19 mouse cellular contexts compared by ENCODE assay signal in genomic region chr5:103418009-103418408, GRCm38 (mm10). TPM values are rescaled to one million over a fixed set of nuclear protein-coding genes. Genes with fewer than 3 reads are reported as not detected.
DNase-seq lines count a peak whose midpoint lies in the region; ATAC-seq and TF ChIP-seq lines count a peak whose summit lies in the region.
"Had no signal": no experiment of that assay in that cellular context is flagged by ENCODE, and none has a peak within 500 bp of the region (broad histone marks: within the 10 kb centered on the region; RNA-seq: fewer than 3 reads in every experiment).

No protein-coding gene starts in this region.

- H3K4me1 ChIP-seq in lung, embryonic 14.5 days (ENCODE audit: insufficient read depth): 0 out of 2 replicates have a peak, but pooled peaks cover 3% of the 10 kb centered on the region
- H3K4me1 ChIP-seq in ES-Bruce4 (ENCODE audit: control insufficient read depth, insufficient read depth, low read length): peaks cover 5% of the 10 kb centered on the region
- H3K4me1 ChIP-seq in stomach, embryonic 14.5 days (ENCODE audit: control insufficient read depth, insufficient read depth, low read length): peaks cover 16% of the 10 kb centered on the region; the same call in 1 of the 2 replicates
- H3K4me1 ChIP-seq: hindbrain, embryonic 15.5 days had no signal

- DNase-seq in lung, embryonic 14.5 days: no peak
- no peak for DNase-seq in lung, postnatal 4 days
- DNase-seq in ES-CJ7 (ENCODE audit: low read depth, low spot score): peak; percentile 21
- no peak for DNase-seq in right cerebral cortex, postnatal 36 days (ENCODE audit: low spot score in 2 of 2)
- no peak for DNase-seq in layer of hippocampus, adult 18-20 months (ENCODE audit: low spot score in 2 of 2)
- DNase-seq: adrenal gland, adult 2 months; adrenal gland, postnatal 25 days; cerebellum, adult 2 months; cerebellum, postnatal 10 days; forebrain, postnatal 0 days; gastrocnemius, postnatal 14 days; heart, adult 2 months; heart, postnatal 14 days had no signal

- TF ChIP-seq CTCF in lung, embryonic 14.5 days (IDR thresholded peaks at IDR 0.05; ENCODE audit: low read depth): no peak
- no peak for TF ChIP-seq CTCF in ES-Bruce4 (IDR thresholded peaks at IDR 0.05; ENCODE audit: low read depth, low read length)

- no peak overlapping the region for H3K27ac ChIP-seq in lung, embryonic 14.5 days (ENCODE audit: low read depth)
- no peak overlapping the region for H3K27ac ChIP-seq in ES-Bruce4 (ENCODE audit: insufficient read depth, low read length)
- no peak overlapping the region for H3K27ac ChIP-seq in stomach, embryonic 14.5 days (ENCODE audit: low read length)
- H3K27ac ChIP-seq: forebrain, embryonic 13.5 days; heart, adult 2 months; heart, embryonic 15.5 days; hindbrain, embryonic 15.5 days had no signal

- H3K4me2 ChIP-seq in lung, embryonic 14.5 days: no peak overlapping the region
- no peak overlapping the region for H3K4me2 ChIP-seq in stomach, embryonic 14.5 days (replicated peaks; ENCODE audit: low read depth, low read length)
- H3K4me2 ChIP-seq: forebrain, embryonic 13.5 days; heart, embryonic 11.5 days; heart, embryonic 15.5 days; hindbrain, embryonic 15.5 days had no signal

- H3K9ac ChIP-seq in lung, embryonic 14.5 days: no peak overlapping the region
- H3K9ac ChIP-seq in ES-Bruce4 (ENCODE audit: low read depth, poor library complexity, severe bottlenecking): no peak overlapping the region
- H3K9ac ChIP-seq in stomach, embryonic 14.5 days (replicated peaks; ENCODE audit: low read depth, low read length): no peak overlapping the region
- H3K9ac ChIP-seq: forebrain, embryonic 13.5 days; forebrain, postnatal 0 days; heart, embryonic 15.5 days; hindbrain, embryonic 15.5 days had no signal

- H3K27me3 ChIP-seq in lung, embryonic 14.5 days (ENCODE audit: insufficient read depth, low read length): no peaks in the 10 kb centered on the region
- H3K27me3 ChIP-seq in ES-Bruce4 (ENCODE audit: control insufficient read depth, insufficient read depth, low read length, poor library complexity, severe bottlenecking): no peaks in the 10 kb centered on the region
- no peaks in the 10 kb centered on the region for H3K27me3 ChIP-seq in stomach, embryonic 14.5 days (ENCODE audit: control insufficient read depth, insufficient read depth, low read length)
- H3K27me3 ChIP-seq: forebrain, embryonic 13.5 days; heart, embryonic 15.5 days had no signal

- 72% methylated on average over 9 of the region's 9 CpGs for WGBS in lung, embryonic 14.5 days
- WGBS in stomach, embryonic 14.5 days: 60% methylated on average over 9 of the region's 9 CpGs

- TF ChIP-seq EP300 in ES-Bruce4 (IDR thresholded peaks at IDR 0.05; ENCODE audit: insufficient read depth, low read depth, low read length): 0 out of 2 replicates have a peak, but pooled peaks have one; percentile 39

- H3K36me3 ChIP-seq in lung, embryonic 14.5 days (ENCODE audit: insufficient read depth): no peaks in the 10 kb centered on the region
- no peaks in the 10 kb centered on the region for H3K36me3 ChIP-seq in ES-Bruce4 (ENCODE audit: control insufficient read depth, insufficient read depth, low read length, poor library complexity, severe bottlenecking)
- H3K36me3 ChIP-seq in stomach, embryonic 14.5 days (ENCODE audit: control insufficient read depth, insufficient read depth, low read length): no peaks in the 10 kb centered on the region
- H3K36me3 ChIP-seq: heart, embryonic 15.5 days; hindbrain, embryonic 15.5 days had no signal

- ATAC-seq in lung, embryonic 14.5 days (ENCODE audit: insufficient read depth): peak; percentile 47; the same call in 1 of the 2 replicates
- ATAC-seq in stomach, embryonic 14.5 days (ENCODE audit: insufficient number of reproducible peaks, insufficient read depth, low FRiP score, low read depth): 0 out of 2 replicates have a peak, but pooled peaks have one; percentile 56
- ATAC-seq: forebrain, embryonic 13.5 days; forebrain, postnatal 0 days had no signal

- no peak for TF ChIP-seq POLR2A in ES-Bruce4 (IDR thresholded peaks at IDR 0.05; ENCODE audit: insufficient read depth, low read length)

- H3K9me3 ChIP-seq in lung, embryonic 14.5 days (ENCODE audit: low read depth, low read length): no peaks in the 10 kb centered on the region
- no peaks in the 10 kb centered on the region for H3K9me3 ChIP-seq in ES-Bruce4 (replicated peaks; ENCODE audit: control insufficient read depth, insufficient read depth, low read length, poor library complexity, severe bottlenecking)
- H3K9me3 ChIP-seq in stomach, embryonic 14.5 days (ENCODE audit: control insufficient read depth, low read depth, low read length): no peaks in the 10 kb centered on the region
- H3K9me3 ChIP-seq: forebrain, embryonic 13.5 days; heart, embryonic 15.5 days; hindbrain, embryonic 15.5 days had no signal

- no peak overlapping the region for H3K4me3 ChIP-seq in lung, embryonic 14.5 days (ENCODE audit: low read depth, low read length)
- H3K4me3 ChIP-seq in ES-Bruce4 (ENCODE audit: low read depth, low read length): no peak overlapping the region
- H3K4me3 ChIP-seq in stomach, embryonic 14.5 days (ENCODE audit: low read depth, low read length): no peak overlapping the region
- H3K4me3 ChIP-seq: forebrain, embryonic 13.5 days; heart, adult 2 months; heart, embryonic 15.5 days; hindbrain, embryonic 15.5 days had no signal

RNA-seq across cellular contexts. Expression of gene Ptpn13, which starts 7.0 kb away (rescaled TPM):
- polyA plus RNA-seq in lung, embryonic 14.5 days (2014; fragmentation: Nextera tagmentation; extraction: Ambion mirVana): 15.7 and 16.2 TPM in 2 replicates
- polyA plus RNA-seq in ES-Bruce4 (2011; ENCODE audit: insufficient read depth, insufficient read length, low read depth, missing spikeins): 25.2 and 26.5 TPM in 2 replicates
- 26.3 and 28.5 TPM in 2 replicates for polyA plus RNA-seq in stomach, embryonic 14.5 days (2014; fragmentation: Nextera tagmentation; extraction: Ambion mirVana)
- 10 to 100 TPM; 10.9 to 12.2 TPM for total RNA-seq in layer of hippocampus, adult 18-20 months (2021)
